Mouse (Mus musculus): ENCODE measurements at regions not wholly inside any gene's neighbourhood (a gene's known extent, or its start where the extent isn't known, plus 50 kb on each side); places are given as distances from the start of the nearest gene placed in this dataset.

GRCm38 (mm10) chr3:58310390-58310789 lies 104.1 kb upstream of the Tsc22d2 start:
- no peak for DNase-seq (ENCODE audit: low read depth, low spot score)

GRCm38 (mm10) chr3:58311104-58311685 lies 103.3 kb upstream of the Tsc22d2 start:
- DNase-seq (ENCODE audit: low read depth, low spot score), result no peak

GRCm38 (mm10) chr3:58312623-58313022 lies 101.9 kb upstream of the Tsc22d2 start:
- DNase-seq (ENCODE audit: low read depth, low spot score), result no peak

GRCm38 (mm10) chr3:58315236-58315635 lies 99.3 kb upstream of the Tsc22d2 start:
- no peak for DNase-seq (ENCODE audit: low read depth, low spot score)

GRCm38 (mm10) chr3:58317240-58317639 lies 97.3 kb upstream of the Tsc22d2 start:
- no peak for DNase-seq (ENCODE audit: low read depth, low spot score)

- DNase-seq (ENCODE audit: low read depth, low spot score), result no peak
These were observed 95.8 kb upstream of the Tsc22d2 start for GRCm38 (mm10) chr3:58318756-58319155.

GRCm38 (mm10) chr3:58319463-58319862 lies 95.1 kb upstream of the Tsc22d2 start:
- DNase-seq (ENCODE audit: low read depth, low spot score), result no peak

GRCm38 (mm10) chr3:58320812-58321211 lies 93.7 kb upstream of the Tsc22d2 start:
- DNase-seq (ENCODE audit: low read depth, low spot score), result no peak

- DNase-seq (ENCODE audit: low read depth, low spot score), result no peak
These were observed 92.2 kb upstream of the Tsc22d2 start for GRCm38 (mm10) chr3:58322322-58322721.

- no peak for DNase-seq (ENCODE audit: low read depth, low spot score)
These were observed 86.8 kb upstream of the Tsc22d2 start for GRCm38 (mm10) chr3:58327721-58328120.

- DNase-seq (ENCODE audit: low read depth, low spot score), result no peak
These were observed 84.3 kb upstream of the Tsc22d2 start for GRCm38 (mm10) chr3:58330186-58330585.

- DNase-seq (ENCODE audit: low read depth, low spot score), result peak; percentile 2
These were observed 80.5 kb upstream of the Tsc22d2 start for GRCm38 (mm10) chr3:58333997-58334396.

- DNase-seq (ENCODE audit: low read depth, low spot score), result no peak
These were observed 79.2 kb upstream of the Tsc22d2 start for GRCm38 (mm10) chr3:58335277-58335676.

- DNase-seq (ENCODE audit: low read depth, low spot score), result no peak
These were observed 78.4 kb upstream of the Tsc22d2 start for GRCm38 (mm10) chr3:58336135-58336534.

GRCm38 (mm10) chr3:58336590-58336989 lies 77.9 kb upstream of the Tsc22d2 start:
- no peak for DNase-seq (ENCODE audit: low read depth, low spot score)

GRCm38 (mm10) chr3:58338976-58339375 lies 75.5 kb upstream of the Tsc22d2 start:
- no peak for DNase-seq (ENCODE audit: low read depth, low spot score)

GRCm38 (mm10) chr3:58342096-58342495 lies 72.4 kb upstream of the Tsc22d2 start:
- no peak for DNase-seq (ENCODE audit: low read depth, low spot score)

- DNase-seq (ENCODE audit: low read depth, low spot score), result no peak
These were observed 52.0 kb upstream of the Tsc22d2 start for GRCm38 (mm10) chr3:58362563-58362962.

- DNase-seq (ENCODE audit: low read depth, low spot score), result no peak
These were observed 50.0 kb upstream of the Tsc22d2 start for GRCm38 (mm10) chr3:58364526-58364925.

All from CD4-positive, CD25-positive, alpha-beta regulatory T cell, adult 2 months (primary cell).